Mouse (Mus musculus) spleen, adult 12 weeks (tissue): ENCODE measurements around the gene A230050P20Rik.

Experiments
- DNase-seq: peaks from one replicate; pipeline ENCODE4 v3.0.0; 2022; ENCODE audit warnings: low spot score

A230050P20Rik gene

GRCm38 (mm10) chr9:20875021-20875790 lies 6.8 kb downstream of the A230050P20Rik start:
- no peak for DNase-seq

- DNase-seq, result no peak
These were observed 8.1 kb downstream of the A230050P20Rik start for GRCm38 (mm10) chr9:20876318-20877117.

- no peak for DNase-seq
These were observed 8.9 kb downstream of the A230050P20Rik start for GRCm38 (mm10) chr9:20877118-20878040.

GRCm38 (mm10) chr9:20878041-20878709 lies 9.7 kb downstream of the A230050P20Rik start:
- peak; percentile 99 for DNase-seq

- no peak for DNase-seq
These were observed 10.2 kb downstream of the A230050P20Rik start for GRCm38 (mm10) chr9:20878710-20879065.

- no peak for DNase-seq
These were observed 10.8 kb downstream of the A230050P20Rik start, which contains the start of gene Angptl6 for GRCm38 (mm10) chr9:20879097-20879792. TSS of gene Angptl6 (minus strand) at chr9:20879727.

- DNase-seq, result no peak
These were observed 18.1 kb downstream of the A230050P20Rik start for GRCm38 (mm10) chr9:20886563-20886962.

- DNase-seq, result no peak
These were observed 18.7 kb downstream of the A230050P20Rik start for GRCm38 (mm10) chr9:20887191-20887590.

GRCm38 (mm10) chr9:20887704-20888385 lies 19.4 kb downstream of the A230050P20Rik start, which contains the start of gene Ppan:
TSS of gene Ppan (plus strand) at chr9:20888175.
- peak; percentile 85 for DNase-seq

- DNase-seq, result no peak
These were observed 19.9 kb downstream of the A230050P20Rik start for GRCm38 (mm10) chr9:20888386-20888765.

GRCm38 (mm10) chr9:20889185-20890141 lies 21.0 kb downstream of the A230050P20Rik start:
- DNase-seq, result no peak

GRCm38 (mm10) chr9:20890411-20890810 lies 22.0 kb downstream of the A230050P20Rik start:
- DNase-seq, result no peak

- no peak for DNase-seq
These were observed 23.1 kb downstream of the A230050P20Rik start for GRCm38 (mm10) chr9:20891339-20892103.

GRCm38 (mm10) chr9:20892104-20892653 lies 23.7 kb downstream of the A230050P20Rik start:
- no peak for DNase-seq

- DNase-seq, result no peak
These were observed 24.6 kb downstream of the A230050P20Rik start for GRCm38 (mm10) chr9:20893069-20893468.

- no peak for DNase-seq
These were observed 25.3 kb downstream of the A230050P20Rik start for GRCm38 (mm10) chr9:20893590-20894343.

- no peak for DNase-seq
These were observed 26.2 kb downstream of the A230050P20Rik start for GRCm38 (mm10) chr9:20894629-20895028.
